Mouse (Mus musculus) lung, postnatal 14 days (tissue): ENCODE data around the gene Kdr.

Experiments used
- DNase-seq: peaks from one replicate; pipeline ENCODE4 v3.0.0; 2021

Kdr gene

DNA sequence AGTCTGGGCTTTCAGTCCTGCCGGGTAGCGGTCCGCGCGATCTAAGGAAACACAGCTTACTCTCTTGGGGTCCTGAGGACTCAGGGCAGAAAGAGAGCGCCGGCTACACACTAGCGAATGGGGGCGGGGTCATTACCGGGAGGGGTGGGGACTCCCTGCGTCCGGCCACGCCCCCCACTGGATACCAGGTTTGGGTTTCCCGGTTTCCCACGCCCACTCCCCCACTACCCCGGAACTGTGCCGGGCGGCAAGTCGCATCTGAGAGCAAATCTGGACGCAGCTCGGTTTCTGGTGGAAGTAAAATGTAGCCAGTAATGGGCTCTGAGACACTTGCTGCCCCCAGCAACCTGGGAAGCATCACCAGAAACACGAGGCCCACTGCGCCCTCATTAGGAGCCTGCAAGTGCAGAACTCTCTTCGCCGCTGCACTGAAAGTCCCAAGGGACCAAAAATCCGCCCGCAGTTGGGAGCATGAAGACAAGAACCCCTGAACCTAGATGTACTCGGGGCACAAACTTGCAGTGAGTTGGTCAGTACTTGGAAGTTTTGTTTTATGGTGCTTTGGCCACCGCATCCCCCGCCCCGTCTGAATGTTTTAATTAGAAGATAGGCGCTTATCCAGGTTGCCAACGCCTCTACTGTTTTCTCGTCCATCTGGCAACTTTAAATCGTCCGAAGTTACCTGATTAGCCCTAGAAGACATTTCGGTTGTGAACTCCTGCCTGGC, at the start of gene Kdr:
Gene Kdr, minus strand, starts transcription at position 85 of the 727 bp plus-strand sequence.
- peak; percentile 80 for DNase-seq

DNA sequence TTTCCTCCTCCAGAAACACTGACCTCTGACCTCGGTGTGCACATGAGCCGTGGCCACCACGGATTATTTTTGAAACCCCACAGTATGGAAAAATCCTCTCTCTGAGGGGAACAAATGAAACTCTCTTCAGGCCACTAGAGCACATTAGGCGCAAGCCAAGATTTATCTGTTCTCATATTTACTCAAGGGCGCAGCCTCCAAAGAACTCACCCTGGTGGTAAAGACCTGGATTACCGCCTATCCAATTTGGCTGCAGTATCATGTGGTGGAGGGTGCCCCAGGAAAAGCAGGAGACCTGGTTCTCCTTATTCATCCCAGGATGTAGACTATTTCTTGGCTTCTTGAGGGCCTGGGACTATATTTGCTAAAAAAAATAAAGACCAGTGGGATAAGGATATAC, 48.5 kb upstream of the Kdr start:
- DNase-seq, result no peak

DNA sequence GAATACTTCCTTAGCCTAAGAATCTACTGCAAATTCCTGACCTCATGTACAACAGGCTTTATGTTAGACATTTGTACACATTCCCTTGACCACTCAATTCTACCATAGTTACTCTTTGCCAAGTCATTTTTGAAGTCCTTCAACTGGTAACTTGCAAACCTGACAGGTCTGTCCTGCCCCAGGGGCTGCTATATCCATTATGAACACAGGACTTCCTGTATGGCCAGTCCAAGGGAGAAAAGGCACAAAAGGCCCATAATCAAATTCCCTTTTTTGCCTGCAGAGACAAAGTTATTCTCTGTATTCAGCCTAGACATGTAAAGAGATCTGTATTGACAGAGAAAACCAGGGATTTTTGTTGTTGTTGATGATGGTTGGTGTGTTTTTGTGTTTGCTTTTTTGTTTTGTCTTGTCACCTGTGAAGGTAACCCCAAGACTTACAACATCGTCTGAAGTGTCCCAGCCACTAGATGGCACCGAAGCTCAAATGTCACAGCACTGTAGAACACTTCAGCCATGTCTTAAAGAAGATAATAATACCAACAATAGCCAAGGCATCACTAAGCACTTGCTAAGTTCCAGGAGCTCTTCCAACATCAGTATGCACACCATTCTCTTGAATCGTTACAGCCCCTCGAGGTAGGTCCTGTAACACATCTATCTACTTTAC, 47.9 kb upstream of the Kdr start:
- DNase-seq, result peak; percentile 54

DNA sequence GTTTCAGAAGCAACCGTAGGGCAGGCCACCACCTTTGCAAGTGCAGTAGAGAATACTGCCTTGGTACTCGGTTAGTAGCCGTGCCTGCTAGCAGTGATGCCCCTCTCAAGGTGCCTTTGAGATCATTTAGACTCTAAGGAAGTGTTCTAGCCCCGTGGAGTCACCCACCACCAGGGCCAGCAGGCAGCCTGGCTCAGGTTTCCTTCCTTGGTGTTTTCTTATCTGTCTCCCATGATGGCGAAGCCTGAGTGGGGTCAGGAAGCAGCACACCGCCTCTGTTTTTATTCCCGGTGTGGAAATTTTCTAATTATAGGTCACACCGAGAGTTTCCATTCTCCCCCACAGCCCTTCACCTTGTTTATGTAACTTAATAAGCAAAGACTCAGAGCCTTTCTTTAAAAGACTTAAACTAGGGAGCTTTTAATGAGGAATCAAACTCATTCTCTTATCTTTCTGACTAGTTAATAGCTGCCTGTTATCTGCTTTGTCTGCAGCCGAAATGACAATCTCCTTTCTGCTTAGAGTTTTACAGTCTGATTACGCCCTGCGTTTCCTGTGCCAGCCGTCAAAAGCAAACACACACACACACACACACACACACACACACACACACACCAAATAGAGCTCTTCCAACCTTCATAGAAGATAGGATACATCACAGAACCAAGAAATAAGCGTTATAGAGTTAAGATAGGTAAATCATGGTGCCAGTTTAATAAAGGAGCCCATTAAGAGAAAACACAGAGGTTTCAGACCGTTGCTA, 44.9 kb upstream of the Kdr start:
- DNase-seq, result peak; percentile 26

DNA sequence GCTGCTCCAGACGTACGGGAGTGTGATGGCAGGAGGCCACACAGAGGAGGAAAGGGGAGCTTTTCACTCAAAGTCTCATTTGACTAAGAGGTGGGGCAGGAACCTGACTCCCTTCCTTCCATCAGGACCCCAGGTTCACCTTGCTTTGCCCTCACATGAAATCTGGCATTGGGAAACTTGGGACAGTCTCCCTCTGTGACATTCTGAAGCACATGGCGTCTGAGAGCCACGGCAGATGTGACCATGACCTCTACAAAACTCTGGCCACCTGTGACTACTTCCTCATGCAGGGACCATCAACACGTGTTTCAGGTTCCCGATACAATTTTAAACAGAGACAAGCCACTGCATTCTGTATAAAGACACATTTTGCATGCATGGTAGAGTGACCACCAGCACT, 44.2 kb upstream of the Kdr start:
- DNase-seq, result no peak

DNA sequence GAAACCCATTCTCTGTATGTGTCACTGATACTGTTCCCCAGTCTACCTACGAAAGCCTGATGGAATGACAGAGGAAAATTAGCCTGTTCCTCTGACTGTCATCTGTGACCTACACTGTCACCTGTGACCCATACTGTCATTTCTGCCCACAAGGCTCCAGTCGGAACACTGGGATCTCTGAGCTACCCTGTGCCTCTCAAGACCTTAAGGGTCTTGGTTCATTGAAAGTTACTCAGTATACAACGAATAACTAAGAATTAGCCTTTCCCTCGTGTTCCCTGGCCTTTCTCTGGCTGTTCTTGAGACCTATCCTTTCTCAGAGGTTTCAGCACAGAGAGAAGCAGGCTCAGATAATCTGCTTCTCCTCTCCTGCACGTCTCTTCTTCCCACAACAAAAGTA, 40.1 kb upstream of the Kdr start:
- no peak for DNase-seq

DNA sequence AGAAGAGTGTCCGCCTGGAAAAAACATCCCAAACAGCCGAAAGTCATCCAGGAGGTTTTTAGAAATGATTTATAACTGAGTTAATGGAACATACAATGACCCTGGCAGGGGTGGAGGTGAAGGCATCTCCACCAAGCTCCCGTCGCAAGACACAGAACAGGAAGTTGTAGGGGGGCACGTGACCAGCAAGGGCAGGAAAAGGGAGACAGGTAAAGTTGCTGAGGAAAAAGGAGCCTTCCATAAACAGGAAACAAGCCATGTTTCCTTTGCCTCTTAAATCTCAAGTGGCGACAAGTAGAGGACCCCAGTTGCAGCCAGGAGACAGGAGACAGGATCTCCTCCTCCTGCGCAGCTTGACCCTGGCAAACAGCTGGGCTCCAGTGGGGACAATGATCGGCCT, 37.8 kb upstream of the Kdr start:
- no peak for DNase-seq

DNA sequence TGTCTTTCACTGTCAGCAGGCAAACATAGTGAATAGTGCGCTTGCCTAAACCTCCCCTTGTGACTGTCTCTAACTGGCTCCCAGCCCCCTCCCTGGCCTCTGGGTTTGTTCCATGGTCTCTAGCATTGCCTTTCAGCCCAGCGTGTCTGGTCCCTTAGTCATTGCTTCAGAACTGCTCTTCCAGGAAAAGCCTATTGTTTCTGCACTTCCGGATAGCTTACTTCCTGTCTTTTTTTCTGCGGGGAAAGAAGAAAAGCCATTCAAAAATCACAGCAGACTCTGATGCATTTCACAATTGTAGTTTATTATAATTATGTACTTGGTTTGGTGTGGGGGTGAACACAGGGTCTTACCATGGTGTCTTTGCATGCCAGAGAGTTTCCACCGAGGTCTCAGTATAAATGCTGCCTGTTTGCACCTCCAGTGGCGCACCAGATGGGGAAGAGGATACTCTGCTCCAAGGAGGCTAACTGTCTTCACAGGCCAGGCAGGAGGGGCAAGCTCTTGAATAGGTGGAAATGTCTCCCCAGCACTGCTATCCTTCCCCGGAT, 35.7 kb upstream of the Kdr start:
- peak; percentile 48 for DNase-seq

DNA sequence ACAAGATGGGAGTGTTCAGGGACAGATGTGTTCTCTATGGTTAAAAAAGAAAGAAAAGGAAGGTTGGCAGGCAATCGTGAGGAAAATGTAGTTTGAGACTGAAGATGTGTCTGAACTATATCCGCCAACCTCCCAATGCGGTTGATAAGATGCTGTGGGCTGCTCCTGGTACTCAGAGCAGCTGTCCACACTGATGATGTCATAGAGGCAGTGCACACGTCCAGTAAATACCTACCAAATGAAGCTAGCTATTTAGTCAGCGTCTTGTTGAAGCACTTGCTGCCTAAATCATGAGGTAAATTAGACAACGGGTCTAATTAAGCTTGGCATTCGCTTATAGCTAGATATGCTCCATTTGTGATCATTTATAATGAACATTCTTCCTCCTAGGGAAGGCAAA, 28.1 kb upstream of the Kdr start:
- no peak for DNase-seq

DNA sequence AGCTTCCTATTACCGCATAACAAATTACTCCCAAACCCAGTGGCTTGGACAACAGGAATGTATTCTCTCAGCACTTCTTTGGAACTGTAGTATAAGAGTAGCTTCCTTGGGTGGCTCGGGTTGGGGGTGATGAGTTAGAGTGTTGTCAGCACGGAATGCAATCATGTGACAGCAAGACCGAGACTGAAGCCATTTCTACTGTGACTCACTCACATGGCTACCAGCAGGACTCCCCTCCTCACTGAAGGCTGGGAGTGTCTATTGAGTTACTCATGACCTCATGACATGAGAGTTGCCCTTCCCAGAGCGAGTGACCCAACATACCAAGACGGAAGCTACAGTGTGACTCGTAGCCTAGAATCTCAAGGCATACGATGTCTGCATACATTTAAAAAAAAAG, 12.0 kb upstream of the Kdr start:
- DNase-seq, result no peak

DNA sequence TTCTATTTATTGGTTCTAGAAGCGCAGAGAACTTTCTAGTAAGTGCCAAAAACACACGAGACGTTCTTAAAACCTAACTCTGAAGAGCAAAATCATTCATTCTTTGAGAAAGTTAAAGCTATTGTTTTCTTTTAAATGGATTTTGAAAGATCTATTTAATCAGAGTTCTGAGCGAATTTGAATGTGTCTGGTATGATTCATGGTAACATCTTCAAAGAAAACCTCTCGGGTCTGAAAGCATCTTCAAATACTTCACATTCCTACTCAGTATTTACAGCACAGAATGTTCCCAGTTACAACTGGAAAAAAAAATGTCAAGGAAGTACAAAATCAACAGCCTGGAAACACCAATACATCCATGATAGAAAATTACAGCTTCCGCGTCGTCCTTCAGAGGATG, 9.3 kb upstream of the Kdr start:
- no peak for DNase-seq

DNA sequence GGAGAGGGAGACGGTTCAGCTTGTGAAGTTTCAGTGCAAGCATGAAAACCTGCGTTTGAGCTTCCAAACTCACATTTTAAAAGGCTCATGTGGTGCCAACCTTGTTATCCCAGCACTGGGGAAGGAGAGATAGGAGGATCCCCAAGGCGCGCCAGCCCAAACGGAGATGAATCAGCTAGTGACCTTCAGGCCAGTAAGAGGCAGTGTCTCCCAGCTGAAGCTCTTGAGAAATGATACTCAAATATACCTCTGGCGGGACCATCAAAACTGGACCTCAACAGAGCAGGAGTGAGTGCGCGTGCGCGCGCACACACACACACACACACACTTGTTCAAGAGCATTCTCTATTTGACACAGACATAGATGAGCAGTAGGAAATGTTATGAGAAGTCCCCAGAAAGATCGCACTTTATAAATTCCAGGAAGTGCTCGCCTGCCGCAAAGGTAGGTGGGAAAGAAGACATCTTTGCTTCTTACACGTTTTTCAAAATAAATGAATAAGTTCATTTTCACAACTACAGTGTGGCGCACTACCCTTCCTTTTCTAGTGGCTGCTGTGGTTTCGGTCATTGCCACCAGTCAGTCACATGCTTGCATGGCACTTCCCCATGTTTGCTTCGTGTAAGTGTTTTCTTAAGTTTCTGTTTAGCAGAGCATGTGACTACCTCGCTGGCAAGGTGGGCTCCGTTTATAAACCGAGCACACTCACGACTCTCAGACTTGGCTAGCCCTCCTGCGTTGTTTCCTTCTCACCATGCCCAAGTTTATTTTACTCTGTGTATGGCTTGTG, 2.5 kb upstream of the Kdr start:
- no peak for DNase-seq

DNA sequence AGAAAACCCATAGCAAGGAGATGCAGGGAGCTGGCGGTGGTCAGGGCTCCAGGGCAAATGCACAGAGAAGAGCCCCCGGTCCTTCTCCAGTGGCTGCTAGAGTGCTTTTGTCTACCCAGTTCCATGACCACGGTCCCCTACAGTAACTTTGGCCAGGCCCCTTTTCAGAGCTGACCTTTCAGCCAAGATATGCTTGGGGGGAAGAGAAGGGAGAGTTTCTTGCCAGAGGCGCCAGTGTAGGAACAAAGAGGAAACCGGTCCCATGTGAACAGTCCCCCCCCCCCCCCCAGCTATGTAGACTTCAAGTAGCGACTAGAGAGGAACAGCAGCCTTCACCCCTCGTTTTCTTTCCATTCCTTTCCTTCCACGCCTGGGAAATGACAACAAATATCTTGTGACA, 850 bp upstream of the Kdr start:
- no peak for DNase-seq

DNA sequence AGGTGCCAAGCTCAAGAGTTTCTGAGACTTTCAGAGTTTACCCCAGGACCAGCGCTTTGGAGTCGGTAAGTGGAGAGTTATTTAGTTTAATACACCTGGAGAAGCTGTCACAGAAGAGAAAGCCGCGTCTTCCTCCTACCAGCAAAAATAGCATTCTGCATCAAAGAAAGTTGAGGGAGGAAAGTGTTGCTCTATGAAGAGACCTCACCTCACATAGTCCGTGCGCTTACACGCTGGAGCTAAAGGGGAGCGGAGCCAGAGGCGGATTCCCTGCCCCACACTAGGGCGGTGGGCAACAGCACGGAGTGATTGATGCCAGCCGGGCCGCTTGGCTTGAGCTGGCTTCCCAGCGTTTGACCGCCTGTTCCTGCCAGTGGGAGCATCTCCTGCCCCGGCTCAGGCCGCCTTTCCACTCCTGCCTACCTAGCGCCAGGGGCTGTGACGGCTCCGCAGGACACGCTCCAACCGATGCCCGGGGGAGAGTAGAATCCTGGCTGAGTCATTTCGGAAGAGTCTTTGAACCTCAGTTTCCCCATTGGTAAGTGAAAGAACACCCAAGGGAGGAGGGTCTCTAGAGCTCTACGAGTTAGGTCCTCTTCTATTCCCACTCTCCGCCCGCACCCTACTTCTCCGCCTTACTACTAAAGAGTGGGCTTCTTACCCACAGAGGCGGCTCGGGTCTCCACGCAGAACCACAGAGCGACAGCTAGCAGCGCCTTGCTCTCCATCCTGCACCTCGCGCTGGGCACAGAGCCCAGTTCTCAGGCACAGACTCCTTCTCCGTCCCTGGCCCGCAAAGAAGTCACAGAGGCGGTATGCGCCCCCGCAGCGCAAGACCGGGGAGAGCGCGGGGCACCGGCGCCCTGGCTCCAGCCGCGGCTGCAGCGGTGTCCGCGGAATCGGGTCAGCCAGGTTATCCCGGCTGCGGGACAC, 551 bp downstream of the Kdr start:
- peak; percentile 13 for DNase-seq

DNA sequence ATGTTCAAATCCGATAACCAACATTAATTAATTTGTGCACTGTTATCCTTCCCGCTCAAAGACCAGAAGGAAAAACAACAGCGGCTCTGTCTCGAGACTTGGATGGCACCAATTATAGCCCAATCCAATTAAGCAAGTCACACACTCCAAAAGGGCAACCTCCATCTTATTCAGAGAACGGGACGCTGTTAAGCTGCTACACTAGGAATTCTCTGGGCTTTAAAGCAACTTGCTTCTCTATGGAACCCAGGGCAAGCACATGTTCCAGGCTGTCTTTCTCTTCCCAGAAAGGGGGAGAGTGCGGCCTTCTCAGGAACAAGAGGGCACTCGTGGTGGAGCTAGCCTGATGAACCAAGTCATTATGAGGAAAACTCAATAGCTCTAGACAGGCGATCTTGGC, 1.6 kb downstream of the Kdr start:
- no peak for DNase-seq

DNA sequence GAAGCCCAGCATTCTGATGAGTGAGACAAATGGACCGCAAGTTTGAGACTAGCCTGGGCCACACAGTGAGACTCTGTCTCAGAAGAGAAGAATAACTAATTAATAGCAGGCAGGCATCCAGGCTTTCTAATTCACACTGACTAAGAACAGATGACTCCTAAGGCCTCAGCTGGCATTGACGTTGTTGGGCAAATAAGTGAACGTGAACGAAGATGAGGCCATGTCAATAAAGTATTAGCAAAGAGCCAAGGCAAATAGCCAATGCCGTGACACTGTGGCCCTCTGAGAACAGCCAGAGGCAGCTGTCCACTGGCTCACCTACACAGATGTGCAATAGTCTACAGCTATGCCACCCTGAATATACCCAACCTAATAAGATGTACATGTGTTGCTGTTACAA, 2.9 kb downstream of the Kdr start:
- DNase-seq, result no peak

DNA sequence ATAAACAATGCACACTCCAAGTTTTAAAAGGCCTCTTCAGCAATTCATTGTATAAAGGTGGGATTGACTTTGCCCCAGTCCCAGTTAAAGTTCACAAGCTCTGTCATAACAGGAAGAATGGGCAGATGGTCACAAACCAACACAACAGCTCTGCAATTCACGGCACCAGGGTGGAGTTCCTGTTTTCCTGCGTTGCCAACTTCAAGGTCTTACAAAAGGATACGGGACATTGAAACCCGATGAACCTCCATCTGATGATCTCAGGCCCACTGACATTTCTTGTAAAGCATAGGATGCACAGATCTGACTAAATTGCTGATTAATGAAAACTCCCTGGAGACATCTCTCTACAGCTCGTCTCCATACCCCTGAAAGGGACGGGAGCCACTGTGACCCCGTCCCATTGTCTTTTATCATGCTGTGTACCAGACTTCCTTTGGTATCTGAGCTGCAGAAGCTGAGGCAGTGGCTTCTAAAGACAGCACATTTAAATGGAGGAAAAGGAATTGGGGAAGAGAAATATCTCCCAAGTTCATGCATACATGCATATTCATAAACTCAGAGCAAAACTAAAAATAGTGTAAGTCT, 3.6 kb downstream of the Kdr start:
- DNase-seq, result peak; percentile 12

DNA sequence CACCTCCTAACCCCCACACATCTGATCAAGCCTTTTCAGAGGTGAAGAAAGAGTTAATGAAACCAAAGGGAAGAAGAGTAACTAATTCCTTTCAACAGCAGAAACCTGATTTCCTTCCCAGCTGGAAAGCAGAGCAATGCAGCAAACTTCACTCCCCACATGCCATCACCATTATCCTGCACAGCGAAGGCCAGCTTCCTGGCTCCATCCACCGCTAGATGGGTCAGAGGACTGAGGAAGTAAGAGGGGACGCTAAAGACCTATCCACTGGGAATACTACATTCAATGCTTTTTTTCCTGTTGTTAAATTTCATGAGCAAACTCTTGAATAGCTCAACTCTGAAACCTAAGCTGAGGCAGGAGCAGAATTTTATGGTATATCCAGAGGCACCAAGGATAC, 8.4 kb downstream of the Kdr start:
- DNase-seq, result no peak

DNA sequence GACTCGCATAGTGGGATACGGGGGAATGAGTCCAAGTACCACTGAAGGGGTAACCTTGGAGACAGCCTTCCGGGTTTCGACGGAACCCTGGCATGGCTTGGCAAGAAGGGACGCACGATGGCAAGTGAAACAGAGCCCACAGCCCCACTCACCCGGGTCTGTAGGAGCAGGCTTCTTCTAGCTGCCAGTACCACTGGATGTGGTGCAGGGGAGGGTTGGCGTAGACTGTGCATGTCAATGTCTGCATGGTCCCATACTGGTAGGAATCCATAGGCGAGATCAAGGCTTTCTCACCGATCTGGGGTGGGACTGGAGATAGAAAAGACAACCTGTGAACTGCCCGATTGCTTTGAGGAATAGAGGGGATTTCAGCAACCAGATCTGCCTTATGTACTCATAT, 15.7 kb downstream of the Kdr start:
- DNase-seq, result no peak

DNA sequence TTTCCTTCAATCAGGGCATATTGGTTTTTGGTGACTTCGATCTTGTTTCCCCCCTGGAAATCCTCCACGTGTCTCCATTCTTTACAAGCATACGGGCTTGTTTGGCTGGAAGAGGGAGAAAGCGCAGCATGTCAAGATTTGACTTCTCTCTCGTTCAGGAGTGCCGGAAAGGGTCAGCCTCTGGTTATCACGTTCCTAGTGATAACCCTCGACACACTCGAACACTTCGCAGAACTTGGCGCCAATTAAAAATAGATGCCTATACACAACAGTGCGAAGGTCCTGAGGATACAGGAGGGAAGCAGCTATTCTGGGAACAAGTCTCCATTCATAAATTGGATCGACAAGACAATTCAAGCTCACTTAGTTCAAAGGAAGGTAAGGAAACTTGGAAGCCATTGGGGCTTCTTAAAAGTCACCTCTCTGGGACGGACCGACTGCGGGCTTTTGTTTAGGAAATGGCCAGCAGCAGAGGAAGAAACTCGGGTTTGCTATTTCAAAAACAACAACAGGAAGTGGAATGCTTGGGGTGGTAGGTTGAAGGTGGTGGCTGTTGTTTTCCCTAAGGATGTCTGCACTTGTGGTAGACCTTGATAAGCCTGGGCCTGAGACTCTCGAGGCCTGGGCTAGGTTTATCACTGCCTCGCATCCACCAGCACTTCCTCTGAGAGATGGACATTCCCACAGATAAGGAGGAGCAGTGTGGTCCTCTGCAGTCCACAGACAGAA, 16.4 kb downstream of the Kdr start:
- DNase-seq, result peak; percentile 20

DNA sequence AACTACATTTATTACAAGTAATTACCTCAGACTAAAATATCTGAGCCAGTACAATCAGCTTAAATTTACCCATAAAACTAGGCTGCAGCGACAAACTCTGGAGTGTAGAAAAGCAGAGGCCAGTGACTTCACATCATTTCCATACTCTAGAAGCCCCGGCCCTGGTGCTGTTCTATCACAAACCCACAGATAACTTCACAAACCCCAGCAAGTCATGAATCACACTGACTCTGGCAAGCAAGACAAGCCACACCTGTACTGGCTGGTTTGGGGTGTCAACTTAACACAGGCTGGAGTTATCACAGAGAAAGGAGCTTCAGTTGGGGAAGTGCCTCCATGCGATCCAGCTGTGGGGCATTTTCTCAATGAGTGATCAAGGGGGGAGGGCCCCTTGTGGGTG, 18.4 kb downstream of the Kdr start:
- DNase-seq, result no peak
